Mouse (Mus musculus) G1E (cell line): Measurements from ENCODE around the gene Mapk11.

Experiments
- CTCF ChIP-seq: IDR thresholded peaks from 2 replicates; pipeline ENCODE4 v1.5.1; 2012; ENCODE audit warnings: low read depth, low read length, inconsistent platforms, mixed read lengths
- GATA1 ChIP-seq: IDR thresholded peaks from 2 replicates; pipeline ENCODE4 v1.6.1; 2012; ENCODE audit warnings: borderline replicate concordance, low read length, inconsistent platforms, mixed read lengths
- POLR2AphosphoS5 ChIP-seq: IDR thresholded peaks from 2 replicates; pipeline ENCODE4 v1.6.1; 2012; ENCODE audit warnings: low read depth, low read length, inconsistent platforms; ENCODE audit not compliant: insufficient replicate concordance
- TAL1 ChIP-seq: conservative IDR thresholded peaks from 2 replicates; pipeline ENCODE4 v1.6.1; 2012; ENCODE audit warnings: low read depth, low read length, inconsistent platforms, mixed read lengths

DNA sequence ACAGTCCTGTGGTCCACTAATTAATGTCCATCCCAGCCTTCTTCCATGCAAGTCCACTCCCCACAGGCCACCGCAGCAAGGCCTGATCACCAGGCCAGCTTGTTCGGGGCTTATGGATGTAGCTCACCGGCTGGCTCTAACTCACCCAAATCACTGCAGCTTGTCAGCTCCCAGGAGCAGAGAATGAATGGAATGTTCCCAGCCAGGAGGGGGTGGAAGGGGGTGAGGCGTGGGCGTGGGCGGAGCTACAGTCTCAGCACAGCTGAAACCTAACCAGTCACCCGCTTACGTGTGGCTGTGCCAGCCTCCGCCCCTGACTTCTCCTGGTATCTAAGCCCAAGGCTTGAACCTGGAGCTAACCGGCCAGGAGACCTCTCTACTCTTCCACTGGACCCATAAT, 20.0 kb upstream of the Mapk11 start:
- TF ChIP-seq CTCF (no peak), POLR2AphosphoS5 (no peak), TAL1 (no peak), GATA1 (no peak)
